ENCODE assay signal across 7 mouse cellular contexts in genomic region chr2:27428071-27428470, GRCm38 (mm10). TPM values are rescaled to one million over a fixed set of nuclear protein-coding genes. Genes with fewer than 3 reads are reported as not detected.
A peak's percentile ranks its signal among the peaks of the same experiment; 100 is the strongest.
DNase-seq lines count a peak whose midpoint lies in the region; ATAC-seq lines count a peak whose summit lies in the region.

No protein-coding gene starts in this region.

- H3K4me1 ChIP-seq in midbrain, embryonic 13.5 days (replicated peaks) = peaks cover 37% of the 10 kb centered on the region

- no peaks in the 10 kb centered on the region for H3K36me3 ChIP-seq in midbrain, embryonic 13.5 days

- intact Hi-C loops in left cerebral cortex, postnatal 14 days (cut with DNase I) = loop anchor here (1.0 to 10.0 kb wide), 2 partner anchors 83 to 139 kb away; no protein-coding TSS in a partner anchor

- ATAC-seq in midbrain, embryonic 13.5 days = peak; percentile 25; the same call in 1 of the 2 replicates

- WGBS in midbrain, embryonic 13.5 days = 0% methylated on average over 4 of the region's 4 CpGs

- H3K9ac ChIP-seq in midbrain, embryonic 13.5 days (replicated peaks) = no peak overlapping the region

- H3K4me3 ChIP-seq in midbrain, embryonic 13.5 days (replicated peaks) = no peak overlapping the region

- peak overlapping the region; percentile 59 for H3K27ac ChIP-seq in midbrain, embryonic 13.5 days

- DNase-seq in adrenal gland, adult (ENCODE audit: inconsistent age in 2 of 2, low spot score in 1 of 2) = peak; percentile 84 to 96
- DNase-seq in cerebellum, postnatal 10 days = peak; percentile 94 to 96
- peak; percentile 69 to 85 for DNase-seq in frontal cortex, postnatal 14 days (ENCODE audit: low spot score in 2 of 2)
- peak; percentile 82 for DNase-seq in hindlimb bud, embryonic 11.5 days (ENCODE audit: extremely low spot score, low read depth, low spot score)
- peak; percentile 79 to 89 for DNase-seq in left cerebral cortex, postnatal 14 days (ENCODE audit: low spot score in 2 of 2)
- DNase-seq in spleen, adult 12 weeks (ENCODE audit: low spot score) = peak; percentile 67

- no peaks in the 10 kb centered on the region for H3K9me3 ChIP-seq in midbrain, embryonic 13.5 days

- H3K4me2 ChIP-seq in midbrain, embryonic 13.5 days (replicated peaks) = 0 out of 2 replicates have a peak overlapping the region, but pooled peaks have one; percentile 78

- no peaks in the 10 kb centered on the region for H3K27me3 ChIP-seq in midbrain, embryonic 13.5 days

RNA-seq across cellular contexts. Expression of gene Vav2, which starts 1.2 kb away (rescaled TPM):
- 10 to 100 TPM; 15.9 to 18.9 TPM for total RNA-seq in left cerebral cortex, postnatal 14 days (2021)
- polyA plus RNA-seq in midbrain, embryonic 13.5 days (2015; fragmentation: Nextera tagmentation; extraction: Ambion mirVana) = 12.7 and 15.4 TPM in 2 replicates

RNA-seq across cellular contexts. Expression of gene Brd3os, which starts 14.1 kb away (rescaled TPM):
- total RNA-seq in left cerebral cortex, postnatal 14 days (2021) = 10 to 100 TPM; 27.9 to 28.5 TPM
- polyA plus RNA-seq in midbrain, embryonic 13.5 days (2015; fragmentation: Nextera tagmentation; extraction: Ambion mirVana) = 27.9 and 29.0 TPM in 2 replicates
